Mouse (Mus musculus) layer of hippocampus, adult 9-10 months (tissue): ENCODE results near the gene Ttc22.

ENCODE experiments used
- DNase-seq: peaks from one replicate; pipeline ENCODE4 v3.0.0; 2022; ENCODE audit warnings: low spot score

Gene Ttc22

GRCm38 (mm10) chr4:106615637-106616036, 6.6 kb upstream of the Ttc22 start:
- no peak for DNase-seq

DNA sequence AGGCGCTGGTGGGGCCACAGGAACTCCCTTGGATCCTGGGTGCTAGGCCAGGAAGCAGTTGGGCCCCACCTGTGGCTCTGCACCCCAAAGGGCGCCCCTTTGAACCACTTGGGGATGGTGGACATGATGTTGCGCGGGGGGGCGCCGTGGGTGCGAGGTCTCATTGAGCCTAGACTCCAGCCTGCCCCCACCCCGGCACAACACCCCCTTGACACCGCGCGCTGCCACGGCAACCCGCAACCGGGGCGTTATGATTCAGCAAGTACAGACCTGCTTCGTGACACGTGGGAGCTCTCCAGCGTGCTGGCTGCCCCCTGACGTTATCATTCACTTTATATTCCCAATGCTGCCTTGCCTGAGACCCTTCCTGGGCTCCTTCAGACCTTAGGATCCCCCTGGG, 5.2 kb upstream of the Ttc22 start, which contains the start of gene Lexm:
Gene Lexm (minus strand): TSS at position 186 of the 400 bp plus-strand sequence.
- DNase-seq: no peak

DNA sequence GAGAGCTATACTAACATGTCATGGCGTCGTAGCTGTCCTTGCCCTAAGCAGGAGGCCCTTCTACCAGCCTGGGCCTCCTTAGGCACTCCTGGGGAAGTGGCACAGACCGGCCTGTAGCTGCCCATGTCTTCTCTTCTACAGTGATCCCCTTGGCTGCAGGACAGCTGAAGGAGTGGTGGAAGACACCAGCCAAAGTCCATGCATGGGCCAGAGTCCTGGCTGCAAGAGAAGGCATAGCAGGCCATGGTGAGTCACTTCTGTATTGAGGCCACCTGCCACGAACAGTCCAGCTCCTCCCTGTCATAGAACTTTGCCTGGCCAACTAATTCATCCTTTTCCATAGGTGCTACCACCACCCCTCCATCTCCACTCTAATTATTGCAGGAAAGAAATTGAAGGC, 3.3 kb upstream of the Ttc22 start:
- no peak for DNase-seq

DNA sequence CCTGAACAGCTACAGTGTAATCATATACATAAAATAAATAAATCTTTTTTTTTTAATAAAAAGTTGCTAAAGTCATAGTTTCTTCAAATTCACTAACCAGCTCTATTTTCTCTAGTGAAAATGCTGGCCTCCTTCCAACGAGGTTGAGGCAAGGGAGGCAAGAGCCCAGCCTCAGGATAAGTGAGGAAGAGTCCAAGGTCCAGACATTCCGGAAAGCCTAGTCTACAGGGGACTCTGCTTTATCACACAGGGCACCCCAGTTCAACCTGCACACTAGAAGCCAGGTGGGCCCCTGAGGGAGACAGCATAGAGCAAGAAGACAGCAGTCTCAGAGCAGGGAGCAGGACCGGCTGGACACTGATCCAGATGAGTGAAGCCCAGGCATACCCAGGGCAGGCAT, 804 bp upstream of the Ttc22 start:
- no peak for DNase-seq

DNA sequence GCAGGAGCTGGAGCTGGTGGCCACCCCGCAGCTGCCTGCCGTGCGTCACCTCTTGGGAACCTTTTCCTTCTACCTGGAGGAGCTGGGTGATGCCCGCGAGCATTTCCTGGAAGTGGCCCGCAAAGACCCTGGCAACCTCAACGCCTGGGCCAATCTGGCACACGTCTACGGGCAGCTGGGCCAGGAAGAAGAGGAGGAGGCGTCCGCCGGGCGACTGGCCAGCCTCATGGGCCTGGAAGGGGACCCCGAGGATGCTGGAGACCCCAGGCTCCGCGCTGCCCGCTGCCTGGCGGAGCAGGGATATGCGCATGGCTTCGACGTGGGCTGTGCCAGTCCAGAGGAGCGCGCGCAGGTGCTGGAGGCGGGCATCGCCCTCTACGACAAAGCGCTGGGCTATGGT, 480 bp downstream of the Ttc22 start:
- DNase-seq: no peak

- no peak for DNase-seq
Observed at GRCm38 (mm10) chr4:106624271-106624670, 2.0 kb downstream of the Ttc22 start.

- DNase-seq: no peak
Observed at GRCm38 (mm10) chr4:106627809-106628208, 5.6 kb downstream of the Ttc22 start.

- no peak for DNase-seq
Observed at GRCm38 (mm10) chr4:106628650-106629360, 6.6 kb downstream of the Ttc22 start.

DNA sequence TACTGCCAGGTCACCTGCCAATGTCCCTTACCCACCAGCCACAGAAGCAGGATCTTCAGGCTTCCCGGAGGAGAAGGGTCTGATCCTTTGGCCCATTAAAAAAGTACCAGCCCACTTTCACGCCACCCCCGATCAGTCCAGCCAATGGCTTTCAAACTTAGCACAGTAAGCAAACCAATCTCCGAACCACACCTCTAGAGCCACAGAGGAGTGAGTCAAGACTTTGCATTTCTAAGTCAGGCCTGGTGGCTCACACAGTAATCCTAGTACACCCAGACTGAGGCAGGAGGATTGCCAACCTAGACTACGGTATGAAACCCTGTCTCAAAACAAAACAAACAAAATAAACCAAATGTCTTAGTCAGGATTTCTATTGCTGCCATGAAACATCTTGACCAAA, 7.1 kb downstream of the Ttc22 start:
- DNase-seq: no peak

GRCm38 (mm10) chr4:106630333-106631220, 8.3 kb downstream of the Ttc22 start:
- DNase-seq: peak; percentile 97

- DNase-seq: no peak
Observed at GRCm38 (mm10) chr4:106632313-106632712, 10.1 kb downstream of the Ttc22 start.

GRCm38 (mm10) chr4:106633281-106634085, 11.3 kb downstream of the Ttc22 start:
- DNase-seq: no peak

DNA sequence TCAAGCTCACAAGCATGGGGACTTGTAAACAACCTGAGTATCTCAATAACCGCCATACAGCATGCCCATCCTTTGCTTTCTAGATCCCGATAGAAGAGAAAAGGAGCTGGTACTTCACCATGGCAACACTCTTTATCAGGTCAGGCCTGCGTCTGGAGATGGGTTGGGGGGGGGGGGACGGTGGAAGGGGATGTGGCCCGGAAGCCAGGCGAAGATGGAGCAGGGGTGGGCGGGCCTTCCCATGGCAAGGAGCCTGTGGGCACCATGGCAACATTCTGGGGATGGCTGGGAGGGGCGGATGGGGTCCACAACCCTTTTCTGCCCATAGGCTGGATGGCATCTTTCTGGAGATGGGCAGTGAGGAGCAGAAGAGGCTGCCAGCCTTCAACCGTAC, 11.9 kb downstream of the Ttc22 start:
- DNase-seq: no peak

- DNase-seq: no peak
Observed at GRCm38 (mm10) chr4:106643483-106644217, 21.4 kb downstream of the Ttc22 start.

DNA sequence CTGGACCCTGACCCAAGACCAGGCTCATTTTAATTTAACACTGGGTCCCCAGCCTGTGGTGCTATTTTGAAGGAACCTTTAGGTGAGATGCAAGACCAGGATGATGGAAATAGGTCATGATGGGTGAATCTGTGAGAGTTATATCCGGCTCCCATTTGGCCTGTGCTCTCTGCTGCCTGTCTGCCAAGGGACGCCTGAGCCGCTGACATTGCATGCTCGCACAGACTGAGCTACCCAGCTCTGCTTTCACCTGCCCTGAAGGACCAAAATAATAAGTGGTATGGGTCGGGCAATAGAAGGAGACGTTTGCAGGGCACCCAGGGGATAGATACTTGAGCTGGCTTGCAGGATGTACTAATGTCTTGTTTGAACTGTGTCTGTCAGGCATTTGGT, 22.0 kb downstream of the Ttc22 start:
- DNase-seq: no peak

DNA sequence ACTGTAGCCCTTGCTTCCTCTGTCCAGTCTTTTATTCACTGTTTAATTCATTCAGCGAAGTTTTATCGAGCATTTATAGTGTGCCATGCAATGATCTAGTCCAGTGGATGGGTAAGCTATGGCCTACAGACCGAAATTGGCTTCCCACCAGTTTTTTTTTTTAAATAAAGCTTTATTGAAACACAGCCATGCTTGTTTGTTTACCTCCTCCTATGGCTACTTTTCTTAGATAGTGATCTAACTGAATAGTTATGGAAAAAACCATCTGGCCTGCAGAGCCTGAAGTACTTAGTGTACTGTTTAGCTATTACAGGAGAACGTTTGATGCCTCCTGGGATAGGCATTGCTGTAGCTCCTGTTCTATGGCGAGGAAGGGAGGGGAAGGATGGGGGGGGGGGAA, 23.6 kb downstream of the Ttc22 start:
- DNase-seq: no peak

- no peak for DNase-seq
Observed at GRCm38 (mm10) chr4:106647137-106647536, 24.9 kb downstream of the Ttc22 start.

DNA sequence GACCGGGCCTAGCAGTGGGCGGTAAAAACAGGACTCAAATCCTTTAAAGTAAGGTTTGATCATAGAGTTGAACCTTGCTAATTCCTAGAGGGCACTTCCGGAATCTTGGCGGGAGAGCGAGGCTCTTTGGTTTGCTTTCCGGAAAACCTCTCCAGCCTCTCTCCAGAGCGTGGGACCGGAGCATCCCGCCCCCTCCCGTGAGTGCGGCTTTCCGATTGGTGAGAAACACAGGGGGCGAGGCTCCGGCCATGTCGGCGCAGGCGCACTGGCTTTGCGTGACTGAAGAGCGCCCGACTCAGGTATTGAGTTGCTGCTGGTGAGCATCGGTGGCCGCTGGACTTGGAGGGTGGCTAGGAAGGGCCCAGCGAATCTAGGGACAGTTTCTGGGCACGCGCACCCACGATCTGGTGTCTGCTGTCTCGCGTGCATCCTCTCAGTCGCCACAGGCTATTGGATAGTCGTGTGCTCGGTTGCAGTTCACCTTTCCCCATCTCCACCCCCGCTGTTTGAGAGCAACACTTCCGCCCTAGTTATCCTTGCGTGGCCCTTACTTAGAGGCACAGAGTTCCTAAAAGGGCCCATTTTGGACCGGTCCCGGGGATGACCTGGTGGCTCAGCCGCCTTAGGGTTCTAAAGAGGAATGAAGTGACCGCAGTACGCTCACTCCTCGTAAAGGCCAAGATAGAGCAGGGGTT, 28.7 kb downstream of the Ttc22 start, which contains the start of gene Pars2:
Gene Pars2 (plus strand): TSS at position 237 of the 695 bp plus-strand sequence.
- peak; percentile 87 for DNase-seq

GRCm38 (mm10) chr4:106652546-106652945, 30.3 kb downstream of the Ttc22 start:
- no peak for DNase-seq

- no peak for DNase-seq
Observed at GRCm38 (mm10) chr4:106653051-106653450, 30.8 kb downstream of the Ttc22 start.

DNA sequence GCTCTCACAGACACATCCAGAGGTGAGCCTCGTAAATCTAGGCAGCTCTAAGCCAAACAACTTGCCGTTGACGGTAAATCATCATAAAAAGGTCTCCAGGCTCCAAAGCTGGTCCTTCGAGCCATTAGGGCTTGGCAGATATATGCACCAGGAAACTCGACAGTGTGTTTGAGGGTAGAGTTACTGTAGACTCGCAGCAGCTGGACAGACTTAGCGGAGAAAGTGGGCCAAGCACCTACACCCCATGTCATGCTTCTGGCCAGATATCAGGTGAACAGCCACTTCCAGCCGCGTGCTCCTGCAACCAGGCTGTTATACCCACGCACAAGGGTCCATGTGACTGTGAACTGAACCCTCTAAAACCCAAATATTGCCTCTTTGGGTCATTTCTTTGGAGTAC, 33.4 kb downstream of the Ttc22 start:
- no peak for DNase-seq
